Mouse (Mus musculus): ENCODE measurements around the gene Mmp15.

Mmp15 gene

GRCm38 (mm10) chr8:95384501-95384900 is 32.4 kb downstream of the Mmp15 start:
- TF ChIP-seq GATA4 (IDR thresholded peaks at IDR 0.05; ENCODE audit: insufficient replicate concordance, low read length) = no peak

DNA sequence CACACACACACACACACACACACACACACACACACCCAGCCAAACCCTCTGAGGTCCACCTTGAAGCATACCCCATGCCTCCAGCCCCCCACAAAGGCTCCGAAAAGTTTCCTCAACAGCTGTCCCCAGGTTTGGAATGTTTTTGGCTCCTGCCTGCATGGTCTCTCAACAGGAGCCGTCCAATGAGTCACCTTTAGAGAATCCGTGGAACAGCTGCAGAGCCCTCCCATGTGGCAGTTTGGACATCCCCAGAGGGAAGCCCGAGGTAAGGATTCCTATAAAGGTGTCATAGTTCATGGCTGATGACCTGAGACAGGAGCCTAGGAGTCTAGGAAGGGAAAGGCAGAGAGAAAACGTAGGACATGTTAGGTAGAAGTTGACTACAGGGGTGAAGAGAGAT is 34.0 kb downstream of the Mmp15 start:
- no peak for TF ChIP-seq GATA4 (IDR thresholded peaks at IDR 0.05; ENCODE audit: insufficient replicate concordance, low read length)

- no peak for TF ChIP-seq GATA4 (IDR thresholded peaks at IDR 0.05; ENCODE audit: insufficient replicate concordance, low read length)
These were observed 35.2 kb downstream of the Mmp15 start for GRCm38 (mm10) chr8:95387221-95387620.

- TF ChIP-seq GATA4 (IDR thresholded peaks at IDR 0.05; ENCODE audit: insufficient replicate concordance, low read length) = no peak
These were observed 35.9 kb downstream of the Mmp15 start for GRCm38 (mm10) chr8:95387936-95388335.

GRCm38 (mm10) chr8:95390312-95390711 is 38.2 kb downstream of the Mmp15 start:
- TF ChIP-seq GATA4 (IDR thresholded peaks at IDR 0.05; ENCODE audit: insufficient replicate concordance, low read length) = no peak

- no peak for TF ChIP-seq GATA4 (IDR thresholded peaks at IDR 0.05; ENCODE audit: insufficient replicate concordance, low read length)
These were observed 39.0 kb downstream of the Mmp15 start for GRCm38 (mm10) chr8:95391101-95391500.

DNA sequence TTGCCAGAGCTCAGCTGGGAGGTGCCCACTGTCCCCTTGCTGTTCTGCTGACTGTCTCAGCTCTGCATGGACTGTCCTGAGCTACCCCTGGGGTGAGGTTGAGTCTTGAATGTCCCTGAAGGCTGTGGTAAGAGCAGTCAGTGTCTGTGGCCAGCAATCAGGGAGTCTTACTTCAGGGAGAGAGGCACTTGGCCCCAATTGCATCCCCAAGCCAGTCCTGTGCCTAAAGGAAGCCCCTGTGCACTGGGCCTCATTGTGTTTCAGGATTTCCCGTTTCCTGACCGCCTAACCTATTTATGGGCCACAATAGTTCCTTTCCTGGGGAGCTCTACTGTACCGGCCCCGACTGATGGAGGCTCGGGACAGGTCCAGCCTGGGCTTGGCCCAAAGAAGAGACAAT is 40.5 kb downstream of the Mmp15 start:
- no peak for TF ChIP-seq GATA4 (IDR thresholded peaks at IDR 0.05; ENCODE audit: insufficient replicate concordance, low read length)

- no peak for TF ChIP-seq GATA4 (IDR thresholded peaks at IDR 0.05; ENCODE audit: insufficient replicate concordance, low read length)
These were observed 43.3 kb downstream of the Mmp15 start for GRCm38 (mm10) chr8:95395186-95395918.

DNA sequence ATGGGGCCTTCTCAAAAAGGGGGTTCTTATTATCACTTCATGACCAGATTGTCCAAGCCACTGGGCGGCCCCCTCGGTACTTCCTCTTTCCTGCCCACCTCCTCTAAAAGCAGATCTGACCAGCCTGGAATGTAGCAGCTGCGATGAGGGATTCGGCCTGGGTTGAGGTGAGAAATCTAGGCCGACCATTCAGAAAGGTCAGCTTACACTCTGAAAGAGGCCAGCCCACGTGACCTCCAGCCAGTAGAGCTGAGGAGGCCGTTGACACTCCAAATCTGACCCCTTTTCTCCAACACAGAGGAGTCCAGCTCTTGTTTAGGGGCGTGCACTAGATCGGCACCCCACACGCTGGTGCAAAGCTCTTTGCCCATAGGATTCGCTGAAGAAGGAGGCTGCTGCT is 44.7 kb downstream of the Mmp15 start:
- TF ChIP-seq GATA4 (IDR thresholded peaks at IDR 0.05; ENCODE audit: insufficient replicate concordance, low read length) = no peak

- no peak for TF ChIP-seq GATA4 (IDR thresholded peaks at IDR 0.05; ENCODE audit: insufficient replicate concordance, low read length)
These were observed 45.1 kb downstream of the Mmp15 start for GRCm38 (mm10) chr8:95397201-95397600.

DNA sequence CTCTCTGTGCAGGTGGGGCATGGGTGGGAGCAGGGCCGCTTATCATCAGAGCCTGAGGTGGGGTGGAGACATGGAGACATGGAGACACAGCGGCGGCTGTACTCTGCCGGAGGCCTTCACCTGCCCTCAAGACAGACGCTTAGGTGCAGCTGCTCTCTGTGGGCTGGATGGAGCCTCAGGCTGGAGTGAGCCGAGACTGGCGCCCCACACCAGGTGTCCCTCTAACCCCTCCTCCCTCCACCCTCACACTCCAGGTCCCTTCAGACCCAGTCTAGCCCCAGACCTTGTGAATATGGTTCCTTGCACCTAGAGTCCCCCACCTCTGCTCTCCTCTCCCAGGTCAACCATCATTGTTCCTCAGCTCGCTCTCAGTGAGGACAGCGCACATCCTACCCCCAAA is 47.1 kb downstream of the Mmp15 start:
- TF ChIP-seq GATA4 (IDR thresholded peaks at IDR 0.05; ENCODE audit: insufficient replicate concordance, low read length) = no peak

DNA sequence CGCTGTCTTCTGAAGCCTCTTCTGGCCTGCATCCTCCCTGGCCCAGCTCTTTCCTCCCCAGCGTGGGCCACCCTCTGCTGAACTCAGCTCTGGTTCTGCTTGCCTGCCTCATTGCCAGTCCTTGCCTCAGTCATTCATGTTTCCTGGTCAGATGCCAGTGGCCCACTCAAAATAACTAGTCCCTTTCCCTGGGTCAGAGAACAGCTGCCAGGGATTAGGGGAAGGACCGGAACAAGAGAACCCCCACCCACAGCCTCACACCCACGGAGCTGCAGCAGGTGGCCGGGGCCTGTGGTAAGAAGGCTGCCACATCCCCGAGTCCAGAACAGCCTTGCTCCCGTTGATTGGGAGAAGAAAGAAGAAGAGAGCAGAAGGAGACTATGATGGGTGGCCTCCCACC is 49.0 kb downstream of the Mmp15 start:
- no peak for TF ChIP-seq GATA4 (IDR thresholded peaks at IDR 0.05; ENCODE audit: insufficient replicate concordance, low read length)

DNA sequence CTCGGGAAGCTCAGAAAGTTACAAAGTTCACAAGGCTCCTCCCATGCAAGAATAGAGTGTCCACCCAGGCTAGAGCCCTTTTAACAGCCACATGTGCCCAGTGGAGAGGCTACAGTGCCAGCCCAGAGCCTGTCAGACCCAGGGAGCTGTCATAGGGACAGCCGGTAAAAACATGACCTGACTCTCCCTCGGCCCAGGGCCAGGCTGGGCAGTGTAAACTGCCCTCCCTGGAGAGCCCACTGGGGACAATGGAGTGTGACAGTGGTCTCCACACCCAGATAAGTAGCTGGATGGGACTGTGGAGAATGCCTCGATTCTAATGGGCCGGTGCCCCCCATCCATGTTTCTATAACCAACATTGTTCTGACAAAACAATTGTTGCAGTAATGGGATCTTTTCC is 57.5 kb downstream of the Mmp15 start:
- no peak for TF ChIP-seq GATA4 (IDR thresholded peaks at IDR 0.05; ENCODE audit: insufficient replicate concordance, low read length)

DNA sequence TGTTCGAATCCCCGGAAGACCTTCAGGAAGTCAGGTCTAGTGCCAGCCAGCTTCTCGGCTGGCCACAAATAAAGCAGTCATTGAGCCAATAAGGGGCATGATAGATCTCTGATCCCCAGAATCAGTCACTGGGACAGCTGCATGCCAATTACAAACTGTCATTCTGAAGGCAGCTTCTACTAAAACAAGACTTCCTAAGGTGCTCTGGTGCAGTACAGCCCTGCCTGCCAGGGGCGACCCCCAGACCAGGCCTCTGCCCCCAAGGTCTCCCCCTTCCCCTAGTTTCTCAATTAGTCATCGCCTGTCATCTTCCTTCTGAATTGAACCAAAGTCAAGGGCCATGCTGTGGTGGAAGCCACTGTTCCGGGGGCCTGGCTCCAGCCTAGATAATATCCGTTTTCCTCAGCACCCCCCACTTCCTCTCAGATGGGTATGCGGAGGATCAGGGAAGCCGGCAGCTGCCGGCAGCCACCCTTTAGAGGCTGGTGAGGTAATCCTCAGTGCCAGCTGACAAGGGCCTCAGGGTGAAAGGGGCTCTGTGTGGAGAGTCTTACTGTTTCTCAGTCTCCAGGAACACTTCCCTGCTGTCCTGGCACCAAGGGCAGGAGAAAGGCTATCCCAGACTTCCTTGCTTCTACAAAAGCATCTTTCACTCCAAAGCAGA is 59.4 kb downstream of the Mmp15 start:
- TF ChIP-seq GATA4 (IDR thresholded peaks at IDR 0.05; ENCODE audit: insufficient replicate concordance, low read length) = no peak

- TF ChIP-seq GATA4 (IDR thresholded peaks at IDR 0.05; ENCODE audit: insufficient replicate concordance, low read length) = no peak
These were observed 70.2 kb downstream of the Mmp15 start for GRCm38 (mm10) chr8:95422193-95422810.
